Mouse (Mus musculus): Measurements from ENCODE around the gene Gm45233.

Gm45233 gene

GRCm38 (mm10) chr7:43448246-43448645 lies 4.3 kb downstream of the Gm45233 start:
- no peak for DNase-seq (ENCODE audit: low spot score in 2 of 2)

GRCm38 (mm10) chr7:43449811-43450210 lies 5.9 kb downstream of the Gm45233 start:
- no peak for DNase-seq (ENCODE audit: low spot score in 2 of 2)

GRCm38 (mm10) chr7:43451726-43452125 lies 7.8 kb downstream of the Gm45233 start:
- DNase-seq (ENCODE audit: low spot score in 2 of 2), result no peak

- DNase-seq (ENCODE audit: low spot score in 2 of 2), result no peak
Measured at GRCm38 (mm10) chr7:43452609-43453008, 8.7 kb downstream of the Gm45233 start.

- DNase-seq (ENCODE audit: low spot score in 2 of 2), result no peak
Measured at GRCm38 (mm10) chr7:43453599-43454355, 9.8 kb downstream of the Gm45233 start.

GRCm38 (mm10) chr7:43454371-43454770 lies 10.4 kb downstream of the Gm45233 start:
- DNase-seq (ENCODE audit: low spot score in 2 of 2), result no peak

GRCm38 (mm10) chr7:43462851-43463250 lies 18.9 kb downstream of the Gm45233 start, which contains the start of gene Vsig10l:
TSS of gene Vsig10l (plus strand) at chr7:43463151.
- no peak for DNase-seq (ENCODE audit: low spot score in 2 of 2)

- no peak for DNase-seq (ENCODE audit: low spot score in 2 of 2)
Measured at GRCm38 (mm10) chr7:43463976-43464375, 20.0 kb downstream of the Gm45233 start.

GRCm38 (mm10) chr7:43464864-43465343 lies 21.0 kb downstream of the Gm45233 start:
- peak in 1 of 2 experiments; percentile 50 for DNase-seq (ENCODE audit: low spot score in 2 of 2)

- DNase-seq (ENCODE audit: low spot score in 2 of 2), result peak; percentile 52 to 74
Measured at GRCm38 (mm10) chr7:43465344-43466098, 21.6 kb downstream of the Gm45233 start.

GRCm38 (mm10) chr7:43466099-43466694 lies 22.3 kb downstream of the Gm45233 start:
- DNase-seq (ENCODE audit: low spot score in 2 of 2), result peak; percentile 69 to 84

GRCm38 (mm10) chr7:43470373-43470772 lies 26.4 kb downstream of the Gm45233 start:
- peak in 1 of 2 experiments; percentile 38 for DNase-seq (ENCODE audit: low spot score in 2 of 2)

- DNase-seq (ENCODE audit: low spot score in 2 of 2), result peak in 1 of 2 experiments; percentile 32
Measured at GRCm38 (mm10) chr7:43475706-43476105, 31.8 kb downstream of the Gm45233 start.

GRCm38 (mm10) chr7:43476376-43476775 lies 32.4 kb downstream of the Gm45233 start:
- DNase-seq (ENCODE audit: low spot score in 2 of 2), result no peak

GRCm38 (mm10) chr7:43481191-43481590 lies 37.3 kb downstream of the Gm45233 start:
- no peak for DNase-seq (ENCODE audit: low spot score in 2 of 2)

- peak in 1 of 2 experiments; percentile 78 for DNase-seq (ENCODE audit: low spot score in 2 of 2)
Measured at GRCm38 (mm10) chr7:43482090-43482716, 38.3 kb downstream of the Gm45233 start.

GRCm38 (mm10) chr7:43483236-43483635 lies 39.3 kb downstream of the Gm45233 start:
- DNase-seq (ENCODE audit: low spot score in 2 of 2), result no peak

GRCm38 (mm10) chr7:43488646-43489045 lies 44.7 kb downstream of the Gm45233 start:
- DNase-seq (ENCODE audit: low spot score in 2 of 2), result no peak

GRCm38 (mm10) chr7:43489631-43490125 lies 45.8 kb downstream of the Gm45233 start, which contains the start of gene Iglon5:
TSS of gene Iglon5 (minus strand) at chr7:43490075.
- no peak for DNase-seq (ENCODE audit: low spot score in 2 of 2)

GRCm38 (mm10) chr7:43490182-43490584 lies 46.3 kb downstream of the Gm45233 start:
- peak; percentile 65 to 85 for DNase-seq (ENCODE audit: low spot score in 2 of 2)

GRCm38 (mm10) chr7:43490861-43491260 lies 46.9 kb downstream of the Gm45233 start:
- no peak for DNase-seq (ENCODE audit: low spot score in 2 of 2)
